Mouse (Mus musculus): Measurements from ENCODE around the gene Fibp.

The Fibp gene

DNA sequence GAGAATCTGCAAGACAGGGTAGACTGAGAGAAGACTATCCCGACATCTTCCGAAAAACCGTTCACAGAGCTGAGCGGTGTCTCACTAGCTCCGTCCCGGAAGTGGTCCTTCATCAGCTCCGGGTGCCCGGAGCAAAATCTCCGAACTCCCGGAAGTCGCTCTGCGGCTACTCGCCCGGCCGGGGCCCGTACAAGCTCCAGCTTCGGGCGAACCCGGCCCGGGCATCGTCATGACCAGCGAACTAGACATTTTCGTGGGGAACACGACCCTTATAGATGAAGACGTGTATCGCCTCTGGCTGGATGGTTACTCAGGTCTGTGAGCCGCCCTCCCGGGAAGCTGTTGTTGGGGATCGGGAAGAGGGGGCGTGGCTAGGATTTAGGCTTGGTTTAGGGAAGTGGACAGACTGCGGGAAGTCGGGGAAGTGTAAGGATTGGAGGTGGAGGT is at the start of gene Fibp:
Gene Fibp, plus strand, starts transcription at position 151 of the 447 bp plus-strand sequence.
- DNase-seq (ENCODE audit: low read depth in 2 of 2, low spot score in 2 of 2): peak; percentile 75 to 84

DNA sequence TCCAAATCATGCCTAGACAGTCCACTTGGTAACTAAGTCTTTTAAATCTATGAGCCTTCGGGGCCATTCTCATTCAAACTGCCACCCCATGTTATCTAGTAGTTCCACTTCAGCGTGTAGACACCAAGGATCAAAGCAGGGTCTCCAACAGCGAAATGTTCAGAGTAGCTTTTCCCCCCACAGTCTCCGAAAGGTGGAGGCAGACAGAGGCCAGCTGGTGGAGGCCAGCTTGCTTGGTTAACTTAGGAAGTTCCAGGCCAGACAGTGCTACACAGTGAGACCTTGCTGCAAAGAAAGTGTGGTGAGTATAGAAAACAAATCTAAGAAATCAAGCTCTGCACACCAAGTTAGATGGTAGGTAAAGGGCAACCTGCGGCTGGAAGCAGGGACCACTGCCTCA is 49.8 kb upstream of the Fibp start:
- no peak for DNase-seq (ENCODE audit: low read depth in 2 of 2, low spot score in 2 of 2)

DNA sequence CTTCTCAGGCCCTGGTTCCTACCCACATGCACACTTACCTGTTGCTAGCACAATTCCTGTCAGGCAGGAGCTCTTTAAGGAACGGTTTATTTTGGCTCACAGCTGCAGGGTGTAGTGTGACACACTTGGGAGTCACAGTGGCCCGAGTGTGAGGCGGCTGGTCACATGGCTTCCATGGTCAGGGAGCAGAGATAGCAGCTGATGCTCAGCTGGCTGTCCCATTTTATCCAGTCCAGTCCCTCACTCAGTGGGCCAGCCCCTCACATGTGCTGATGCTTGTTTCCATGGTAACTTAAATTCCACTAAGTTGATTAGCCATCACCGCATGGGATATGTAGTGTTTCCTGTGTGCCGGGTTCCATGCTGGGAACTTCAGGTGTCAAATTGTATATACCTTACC is 48.5 kb upstream of the Fibp start:
- no peak for DNase-seq (ENCODE audit: low read depth in 2 of 2, low spot score in 2 of 2)

DNA sequence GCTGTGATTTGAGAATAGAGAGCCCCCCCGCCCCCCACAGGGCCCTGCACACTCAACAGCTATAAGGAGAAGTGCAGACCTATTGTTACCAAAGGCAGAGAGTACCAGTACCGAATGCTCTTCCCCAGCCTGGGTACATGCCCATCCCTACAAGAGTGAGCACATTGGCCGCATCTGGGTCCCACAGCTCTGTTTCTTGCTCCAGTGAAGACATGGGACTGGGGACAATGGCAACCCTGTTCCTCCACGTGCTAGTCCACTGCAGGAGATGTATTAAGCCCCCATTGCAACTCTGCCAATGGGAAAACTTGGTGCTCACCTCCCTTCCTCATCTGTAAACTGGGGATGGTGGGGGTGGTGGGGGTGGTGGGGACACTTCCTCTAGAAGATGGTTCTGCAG is 46.6 kb upstream of the Fibp start:
- DNase-seq (ENCODE audit: low read depth in 2 of 2, low spot score in 2 of 2): no peak

DNA sequence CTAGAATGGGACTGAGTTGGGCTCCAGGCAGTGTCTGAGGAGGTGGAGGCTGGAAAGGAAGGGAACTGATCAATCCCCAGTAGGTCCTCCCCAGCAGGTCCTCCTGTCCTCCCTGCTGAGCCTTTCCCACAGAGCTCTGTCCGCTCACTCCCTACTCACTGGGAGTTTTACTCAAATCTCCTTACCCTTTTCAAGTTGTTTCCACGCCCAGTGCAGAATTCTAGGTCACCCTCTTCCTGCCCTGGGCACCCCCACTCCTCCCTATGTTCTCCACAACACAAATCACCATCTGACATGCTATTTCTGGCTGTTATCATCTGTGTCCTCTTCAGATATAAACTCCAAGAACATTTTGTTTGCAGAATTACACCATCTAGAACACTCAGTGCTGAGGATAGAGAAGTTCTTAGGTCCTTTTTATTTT is 45.9 kb upstream of the Fibp start:
- no peak for DNase-seq (ENCODE audit: low read depth in 2 of 2, low spot score in 2 of 2)

DNA sequence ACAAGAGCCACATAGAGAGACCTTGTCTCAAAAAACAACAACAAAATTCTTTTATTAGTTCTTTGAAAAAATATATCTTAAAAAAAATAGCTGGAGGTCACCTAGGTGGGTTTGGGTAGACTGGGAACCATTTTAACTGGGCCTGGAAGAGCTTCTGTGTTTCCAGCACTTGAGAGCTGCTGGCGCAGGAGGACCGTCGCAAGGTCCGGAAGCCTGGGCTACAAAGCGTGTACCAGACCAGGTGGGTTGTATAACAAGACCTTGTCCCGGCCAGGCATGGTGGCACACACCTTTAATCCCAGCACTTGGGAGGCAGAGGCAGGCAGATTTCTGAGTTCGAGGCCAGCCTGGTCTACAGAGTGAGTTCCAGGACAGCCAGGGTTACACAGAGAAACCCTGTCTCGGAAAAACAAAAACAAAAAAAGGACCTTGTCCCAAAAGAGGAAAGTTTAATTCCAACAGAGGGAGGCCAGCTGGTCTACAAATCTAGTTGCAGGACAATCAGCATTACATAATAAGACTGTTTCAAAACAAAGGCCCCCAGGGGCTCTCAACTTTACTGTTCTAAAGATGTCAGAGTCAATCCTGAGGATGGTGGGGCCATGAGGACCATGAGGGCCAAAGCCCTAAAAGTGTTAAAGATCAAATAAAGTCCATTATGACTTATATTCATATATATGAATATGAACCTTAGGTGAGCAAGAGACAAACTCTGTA is 41.5 kb upstream of the Fibp start:
- DNase-seq (ENCODE audit: low read depth in 2 of 2, low spot score in 2 of 2): no peak

DNA sequence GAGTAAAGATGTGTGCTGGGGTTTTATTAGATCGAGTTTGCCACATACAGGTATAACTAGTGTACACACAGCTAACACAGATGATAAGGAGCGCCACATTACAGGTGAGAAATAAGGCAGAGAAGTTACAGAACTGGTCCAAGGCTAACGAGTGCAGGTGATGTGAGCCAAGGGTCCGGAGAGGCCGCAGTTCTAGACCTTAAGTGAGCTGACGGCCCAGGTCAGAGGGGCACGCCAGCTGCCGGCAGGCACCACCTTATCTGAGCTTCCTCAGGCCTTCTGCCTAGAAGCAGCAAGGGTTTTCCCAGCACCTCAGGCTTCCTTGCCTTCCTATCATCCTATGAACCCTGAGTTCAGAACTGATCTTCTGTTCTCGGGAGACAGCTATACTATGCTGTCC is 40.8 kb upstream of the Fibp start:
- DNase-seq (ENCODE audit: low read depth in 2 of 2, low spot score in 2 of 2): no peak

DNA sequence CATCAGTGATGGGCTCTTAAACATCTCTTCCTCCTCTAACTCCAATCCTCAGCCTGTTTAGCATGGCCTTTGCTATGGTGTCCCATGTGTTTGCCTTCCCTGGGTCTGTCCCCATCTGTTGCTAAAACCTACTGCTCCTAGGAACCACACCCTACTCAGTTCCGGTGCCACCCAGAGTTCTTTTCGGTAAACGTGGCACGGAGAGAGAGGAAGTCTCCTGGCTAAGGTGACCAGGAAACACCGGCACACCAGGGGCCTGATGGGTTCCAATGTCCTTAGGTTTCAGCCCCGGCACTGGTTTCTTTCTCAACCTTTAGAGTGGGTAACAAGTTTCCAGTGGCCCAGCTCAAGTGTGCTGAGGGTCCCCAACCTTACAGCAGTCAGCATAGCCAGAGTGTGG is 39.8 kb upstream of the Fibp start:
- DNase-seq (ENCODE audit: low read depth in 2 of 2, low spot score in 2 of 2): no peak

DNA sequence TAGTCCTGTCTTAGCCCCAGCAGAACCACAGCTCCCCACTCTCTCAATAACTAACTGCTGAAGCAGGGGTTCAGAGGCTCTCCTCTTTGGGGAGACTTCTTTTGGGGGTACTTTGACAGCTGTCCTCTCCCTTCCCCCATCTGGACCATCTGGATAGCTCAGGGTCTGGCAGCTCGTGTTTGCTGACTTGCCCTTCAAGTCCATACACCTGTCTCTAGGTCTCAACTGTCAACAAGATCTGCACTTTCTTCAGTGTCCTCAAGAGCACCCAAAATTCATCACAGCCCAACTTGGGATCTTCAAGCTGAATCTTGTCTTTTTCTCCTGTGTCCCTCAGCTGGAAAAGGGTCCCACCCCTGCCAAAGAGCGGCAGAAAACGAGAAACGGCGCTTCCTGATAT is 38.6 kb upstream of the Fibp start:
- no peak for DNase-seq (ENCODE audit: low read depth in 2 of 2, low spot score in 2 of 2)

DNA sequence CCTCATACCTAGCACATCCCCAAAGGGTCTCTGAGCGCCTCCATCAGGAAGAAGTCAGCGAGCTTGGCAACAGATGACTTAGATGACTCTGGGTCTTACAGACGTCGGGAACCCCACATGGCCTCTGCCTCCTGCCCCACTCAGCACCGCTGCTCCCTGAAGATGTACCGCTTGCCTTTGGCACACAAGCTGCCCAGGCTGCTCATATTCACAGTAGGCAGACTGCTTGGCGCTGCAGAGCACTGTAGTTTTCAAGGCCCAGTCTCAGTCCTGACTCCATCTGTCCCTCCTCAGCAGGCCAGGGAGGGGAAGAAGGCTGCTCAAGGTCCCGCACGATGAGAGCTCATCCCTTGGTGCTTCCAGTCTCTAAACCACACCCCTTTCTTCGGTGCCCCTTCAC is 38.1 kb upstream of the Fibp start:
- DNase-seq (ENCODE audit: low read depth in 2 of 2, low spot score in 2 of 2): no peak

DNA sequence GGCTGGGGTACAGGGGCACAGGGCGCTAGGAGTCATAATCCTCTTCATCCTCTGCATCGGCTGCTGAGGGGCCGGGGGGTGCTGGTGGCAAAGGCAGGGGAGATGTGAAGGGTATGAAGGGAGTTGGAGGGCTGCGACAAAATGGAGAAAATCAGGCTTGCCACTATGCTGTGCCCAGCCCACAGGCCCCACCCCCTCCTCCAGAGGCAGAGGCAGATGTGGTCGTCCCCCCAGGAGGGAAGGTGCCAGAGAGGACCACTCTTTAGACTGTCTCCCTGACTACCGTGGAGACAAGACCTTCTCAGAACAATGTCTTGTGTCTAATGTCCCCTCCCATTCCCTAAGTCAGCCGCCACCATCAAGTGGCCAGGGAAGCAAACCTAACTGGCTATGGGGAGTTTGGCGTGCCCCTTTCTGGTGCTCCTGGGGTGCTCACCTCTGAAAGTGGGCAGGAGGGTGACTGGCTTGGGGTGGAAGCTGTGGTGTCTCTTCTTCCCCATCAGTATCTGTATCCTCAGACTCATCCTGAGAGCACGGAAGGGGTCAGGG is 37.4 kb upstream of the Fibp start:
- no peak for DNase-seq (ENCODE audit: low read depth in 2 of 2, low spot score in 2 of 2)

DNA sequence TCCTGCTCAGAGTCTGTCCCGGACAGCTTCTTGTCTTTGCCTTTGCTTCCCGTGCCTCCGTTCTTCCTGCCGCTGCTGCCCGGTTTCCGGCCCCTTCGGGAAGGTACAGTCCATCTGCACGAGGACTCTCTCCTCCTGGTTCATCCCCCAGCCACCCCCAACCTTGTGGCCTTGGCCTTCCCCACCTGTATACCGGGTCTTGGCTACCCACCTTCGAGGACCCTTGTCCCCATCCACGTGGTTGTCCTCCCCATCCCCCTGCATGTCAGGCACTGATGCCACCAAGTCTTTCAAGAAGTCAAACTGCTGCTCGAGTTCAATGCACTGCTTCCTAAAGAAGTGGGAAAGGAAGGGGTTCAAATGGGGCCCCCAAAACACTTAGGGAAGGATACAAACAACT is 36.9 kb upstream of the Fibp start:
- DNase-seq (ENCODE audit: low read depth in 2 of 2, low spot score in 2 of 2): no peak

DNA sequence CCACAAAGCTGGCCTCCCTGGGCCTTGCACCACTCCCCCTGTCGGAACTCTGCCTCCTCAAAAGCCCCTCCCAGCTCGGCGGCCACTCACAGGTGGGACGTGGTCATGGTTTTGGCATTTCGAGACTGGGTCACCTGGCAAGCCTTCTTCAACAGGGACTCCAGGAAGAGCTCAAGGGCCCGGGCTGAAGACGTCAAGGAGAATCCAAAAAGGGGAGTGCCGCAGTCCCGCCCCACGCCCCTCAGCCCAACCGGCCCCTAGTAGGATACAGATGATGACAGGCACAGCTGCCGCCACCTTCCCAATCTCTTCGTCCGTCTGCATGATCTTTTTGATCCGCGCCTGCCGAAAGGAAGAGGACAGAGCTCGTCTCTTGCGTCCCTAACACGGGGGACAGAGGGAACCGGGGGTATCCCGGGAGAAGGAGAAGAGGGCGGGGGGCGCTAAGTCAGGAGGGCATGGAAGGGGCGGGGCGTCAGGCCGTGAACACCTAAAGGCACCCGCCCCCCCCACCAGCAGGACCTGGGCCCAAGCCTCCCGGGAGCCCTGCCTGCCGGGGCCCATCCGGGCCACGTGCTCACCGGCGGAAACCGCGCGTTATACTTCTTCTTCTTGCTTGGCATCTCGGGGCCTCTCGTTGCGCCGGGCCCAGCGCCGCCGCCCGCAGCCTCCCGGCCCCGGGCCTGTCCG is 36.2 kb upstream of the Fibp start:
- peak; percentile 49 to 51 for DNase-seq (ENCODE audit: low read depth in 2 of 2, low spot score in 2 of 2)

DNA sequence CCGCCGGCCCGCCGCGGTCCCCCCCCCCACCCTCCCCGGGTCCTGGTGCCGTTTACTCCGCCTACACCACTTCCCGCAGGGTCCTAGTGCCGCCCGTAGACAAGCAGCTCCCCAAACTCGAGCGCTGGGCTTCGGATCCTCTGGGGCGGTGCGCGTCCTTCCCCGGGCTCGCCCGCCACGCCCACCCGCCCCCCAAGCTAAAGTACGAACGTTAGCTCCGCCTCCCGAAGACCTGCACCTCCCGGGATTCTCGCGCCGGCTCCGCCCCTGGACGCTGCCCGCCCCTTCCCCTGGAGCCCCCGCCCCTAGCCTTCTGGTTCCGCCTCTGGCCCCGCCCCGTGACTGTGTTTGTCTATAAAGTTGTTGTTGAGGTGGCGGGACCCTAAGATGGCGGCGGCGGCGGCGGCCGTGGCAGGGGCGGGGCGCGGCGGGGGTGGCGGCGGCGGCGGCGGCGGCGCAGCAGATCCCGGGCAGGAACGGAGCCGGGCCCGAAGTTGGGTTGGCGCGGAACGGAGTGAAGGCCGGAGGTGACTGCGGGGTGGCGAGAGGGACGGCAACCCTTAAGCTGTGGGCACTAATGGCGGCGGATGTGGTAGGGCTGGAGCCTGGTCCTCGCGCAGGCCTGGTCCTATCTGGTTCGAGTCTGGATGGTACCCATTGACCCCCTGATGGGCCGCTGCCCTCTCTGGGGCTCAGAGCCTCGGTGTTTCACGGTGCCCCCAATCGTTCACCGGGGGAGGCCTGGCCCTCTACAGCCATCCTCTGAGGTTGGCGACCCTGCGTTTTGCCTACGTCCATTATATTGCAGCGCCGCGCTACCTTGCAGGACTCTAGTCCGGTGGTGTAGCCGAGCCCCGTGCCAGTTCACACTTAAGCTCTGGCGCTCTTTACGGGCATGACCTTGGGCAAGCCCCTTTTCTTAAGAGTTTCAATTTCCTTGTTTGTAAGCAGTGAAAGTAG is 35.4 kb upstream of the Fibp start, which contains the start of the genes Drap1 and AI837181:
Gene Drap1, minus strand, starts transcription at position 198 of the 960 bp plus-strand sequence.
Gene AI837181, plus strand, starts transcription at position 363 of the 960 bp plus-strand sequence.
- DNase-seq (ENCODE audit: low read depth in 2 of 2, low spot score in 2 of 2): peak; percentile 90 to 92

DNA sequence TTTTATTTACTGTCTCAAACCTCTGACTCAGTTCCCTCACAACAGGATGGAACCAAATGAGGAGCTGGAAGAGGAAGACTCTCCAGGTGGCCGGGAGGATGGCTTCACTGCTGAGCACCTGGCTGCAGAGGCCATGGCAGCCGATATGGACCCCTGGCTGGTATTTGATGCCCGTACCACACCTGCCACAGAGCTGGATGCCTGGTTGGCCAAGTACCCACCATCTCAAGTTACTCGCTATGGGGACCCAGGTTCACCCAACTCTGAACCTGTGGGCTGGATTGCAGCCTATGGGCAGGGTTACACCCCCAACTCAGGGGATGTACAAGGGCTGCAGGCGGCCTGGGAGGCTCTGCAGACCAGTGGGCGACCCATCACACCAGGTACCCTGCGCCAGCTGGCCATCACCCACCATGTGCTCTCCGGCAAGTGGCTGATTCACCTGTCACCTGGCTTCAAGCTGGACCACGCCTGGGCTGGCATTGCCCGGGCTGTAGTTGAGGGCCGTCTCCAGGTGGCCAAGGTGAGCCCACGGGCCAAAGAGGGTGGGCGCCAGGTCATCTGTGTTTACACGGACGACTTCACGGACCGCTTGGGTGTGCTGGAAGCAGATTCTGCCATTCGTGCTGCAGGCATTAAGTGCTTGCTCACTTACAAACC is 34.4 kb upstream of the Fibp start:
- no peak for DNase-seq (ENCODE audit: low read depth in 2 of 2, low spot score in 2 of 2)

DNA sequence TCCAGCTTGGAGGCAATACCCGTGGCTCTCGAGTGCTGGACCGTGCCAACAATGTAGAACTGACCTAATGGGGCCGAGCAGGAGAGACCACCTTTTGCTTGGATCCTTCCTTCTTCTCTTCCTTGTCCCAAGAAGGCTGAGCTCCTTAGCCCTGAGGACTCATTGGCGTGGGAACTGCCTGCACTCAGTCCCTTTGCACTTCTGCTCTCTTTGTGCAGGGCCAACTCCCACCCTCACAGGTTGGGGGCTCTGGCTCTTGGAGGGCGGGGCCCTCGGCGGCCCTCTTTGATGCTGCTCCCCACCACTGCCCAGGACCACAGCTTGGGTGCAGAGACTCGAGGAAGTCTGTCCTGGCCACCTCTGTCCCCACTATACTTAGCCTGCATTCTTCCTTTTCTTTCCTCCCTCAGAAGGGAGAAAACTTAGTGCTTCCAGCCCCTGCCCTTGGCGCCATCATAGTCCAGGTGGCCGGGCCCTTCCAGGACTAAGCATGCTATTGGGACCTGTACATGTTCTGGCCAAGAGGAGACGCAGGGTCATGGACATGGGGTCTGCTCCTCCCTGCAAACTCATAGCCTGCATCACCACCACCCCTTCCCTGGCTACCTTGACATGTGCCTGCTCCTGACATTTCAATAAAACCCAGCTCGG is 33.6 kb upstream of the Fibp start:
- no peak for DNase-seq (ENCODE audit: low read depth in 2 of 2, low spot score in 2 of 2)

DNA sequence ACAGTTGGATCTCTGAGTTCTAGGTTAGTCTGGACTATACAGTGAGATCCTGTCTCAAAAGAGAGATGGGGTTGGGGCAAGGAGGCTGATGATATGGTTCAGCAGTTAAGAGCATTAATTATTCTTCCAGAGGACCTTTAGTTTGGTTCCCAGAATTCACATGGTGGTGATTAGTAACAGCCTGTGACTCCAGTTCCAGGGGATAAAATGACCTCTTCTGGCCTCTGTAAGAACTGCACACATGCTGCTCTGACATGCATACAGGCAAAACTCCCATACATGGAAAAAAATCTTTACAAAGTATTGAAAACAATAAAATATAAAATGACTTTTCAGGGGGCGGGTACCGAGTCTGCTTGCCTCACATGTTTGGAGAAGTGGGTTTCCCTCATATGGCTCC is 32.3 kb upstream of the Fibp start:
- DNase-seq (ENCODE audit: low read depth in 2 of 2, low spot score in 2 of 2): peak in 1 of 2 experiments; percentile 56

DNA sequence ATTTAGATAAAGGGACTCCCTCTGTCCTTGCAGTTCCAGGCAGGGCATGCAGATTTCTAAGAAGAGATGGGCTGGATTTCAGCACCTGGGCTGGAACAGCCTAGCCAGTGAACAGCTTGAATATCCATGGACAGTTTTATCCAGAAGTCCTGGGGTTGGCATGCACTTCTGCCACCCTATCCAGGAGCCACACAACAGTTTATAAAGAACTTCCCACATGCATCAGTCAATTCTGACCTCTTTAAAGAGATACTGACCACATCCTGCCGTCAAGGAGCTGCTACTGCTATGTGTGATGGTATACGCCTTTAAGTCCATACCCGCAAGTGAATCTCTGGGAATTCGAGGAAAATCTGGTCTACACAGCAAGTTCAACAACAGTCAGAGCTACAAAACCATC is 31.2 kb upstream of the Fibp start:
- DNase-seq (ENCODE audit: low read depth in 2 of 2, low spot score in 2 of 2): no peak

DNA sequence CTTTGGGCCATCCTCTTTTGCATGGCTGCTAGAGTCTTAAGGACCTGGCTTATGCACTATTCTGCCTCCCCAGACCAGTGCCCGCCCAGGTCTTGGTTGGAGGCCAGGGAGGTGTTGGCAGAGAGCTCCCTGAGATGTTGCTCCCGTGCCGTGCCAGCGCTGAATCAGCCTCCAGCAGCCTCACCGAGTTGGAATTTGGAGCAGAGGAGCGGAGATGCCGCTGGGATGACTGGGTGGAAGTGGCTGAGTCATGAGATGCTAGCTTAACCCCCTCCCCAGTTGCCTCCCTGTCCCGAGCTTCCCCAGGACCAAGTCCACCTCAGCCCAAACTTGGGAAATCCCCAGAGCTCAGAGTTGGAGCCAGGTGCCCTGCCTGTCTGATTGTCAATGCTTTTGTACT is 30.6 kb upstream of the Fibp start:
- DNase-seq (ENCODE audit: low read depth in 2 of 2, low spot score in 2 of 2): no peak

DNA sequence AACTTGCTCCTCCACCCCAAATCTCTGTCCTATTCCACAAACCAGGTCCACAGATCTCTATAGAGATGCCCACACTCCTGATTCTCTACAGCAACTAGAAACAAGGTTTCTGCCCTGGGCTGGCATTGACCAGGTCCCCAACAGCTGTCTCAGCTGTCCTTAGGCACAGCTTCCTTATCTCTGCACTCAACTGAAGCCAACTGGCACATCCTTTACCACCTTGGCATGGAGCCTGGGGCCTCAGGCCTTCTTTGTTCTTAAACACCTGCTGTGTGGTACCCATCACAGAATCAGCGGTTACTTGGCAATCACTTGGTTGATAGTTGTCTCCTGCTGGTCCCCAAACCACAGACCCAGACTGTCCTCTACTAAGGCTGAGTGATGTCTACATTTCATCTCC is 30.0 kb upstream of the Fibp start:
- no peak for DNase-seq (ENCODE audit: low read depth in 2 of 2, low spot score in 2 of 2)
